Comparison of ENCODE assay signal across 32 mouse cellular contexts in the genomic region with DNA sequence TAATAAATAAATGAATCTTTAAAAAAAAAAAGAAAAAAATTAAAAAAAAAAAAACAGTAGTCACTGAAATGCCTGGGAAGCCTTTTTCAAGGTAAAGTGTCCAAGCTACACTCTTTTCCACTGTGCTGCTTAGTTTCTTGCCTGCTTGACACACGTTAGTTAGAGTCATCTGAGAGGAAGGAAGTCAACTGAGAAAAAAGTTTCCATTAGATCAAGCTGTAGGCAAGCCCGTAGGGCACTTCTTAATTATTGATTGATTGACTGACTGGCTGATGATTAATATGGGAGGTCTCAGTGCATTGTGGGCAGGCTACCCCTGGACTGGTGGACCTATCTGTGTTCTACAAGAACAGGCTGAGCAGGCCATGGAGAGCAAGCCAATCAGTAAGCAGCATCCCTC. TPM values are rescaled to one million over a fixed set of nuclear protein-coding genes. Genes with fewer than 3 reads are reported as not detected.
A peak's percentile ranks its signal among the peaks of the same experiment; 100 is the strongest.
DNase-seq lines count a peak whose midpoint lies in the region; ATAC-seq and TF ChIP-seq lines count a peak whose summit lies in the region.
"Had no signal": no experiment of that assay in that cellular context is flagged by ENCODE, and none has a peak within 500 bp of the region (broad histone marks: within the 10 kb centered on the region; RNA-seq: fewer than 3 reads in every experiment).

No protein-coding gene starts in this region.

- WGBS in heart, embryonic 12.5 days: 66% methylated on average over 2 of the region's 2 CpGs
- WGBS in heart, postnatal 0 days: 75% methylated on average over 2 of the region's 2 CpGs

- peaks cover 70% of the 10 kb centered on the region for H3K4me1 ChIP-seq in heart, embryonic 12.5 days (replicated peaks)
- H3K4me1 ChIP-seq in heart, postnatal 0 days (ENCODE audit: control insufficient read depth, insufficient read depth): peaks cover 35% of the 10 kb centered on the region
- H3K4me1 ChIP-seq: midbrain, embryonic 10.5 days; midbrain, embryonic 15.5 days; neural tube, embryonic 15.5 days had no signal

- H3K4me2 ChIP-seq in heart, embryonic 12.5 days: no peak overlapping the region
- no peak overlapping the region for H3K4me2 ChIP-seq in heart, postnatal 0 days (ENCODE audit: low read depth, low read length)
- H3K4me2 ChIP-seq: embryonic facial prominence, embryonic 12.5 days; limb, embryonic 12.5 days; liver, embryonic 12.5 days; midbrain, embryonic 15.5 days; neural tube, embryonic 15.5 days had no signal

- TF ChIP-seq EP300 in heart, postnatal 0 days (IDR thresholded peaks at IDR 0.05; ENCODE audit: low read depth): no peak

- peak overlapping the region; percentile 82 for H3K27ac ChIP-seq in heart, embryonic 12.5 days (ENCODE audit: poor library complexity, severe bottlenecking)
- peak overlapping the region; percentile 92; the same call in 1 of the 2 replicates for H3K27ac ChIP-seq in heart, postnatal 0 days (ENCODE audit: low read depth)
- H3K27ac ChIP-seq: embryonic facial prominence, embryonic 12.5 days; hindbrain, postnatal 0 days; layer of hippocampus, adult 2 months; left cerebral cortex, adult 2 months; limb, embryonic 12.5 days; liver, embryonic 12.5 days; macrophage; midbrain, embryonic 10.5 days; midbrain, embryonic 15.5 days; neural tube, embryonic 15.5 days had no signal

- H3K9ac ChIP-seq in heart, embryonic 12.5 days: no peak overlapping the region
- no peak overlapping the region for H3K9ac ChIP-seq in heart, postnatal 0 days (replicated peaks; ENCODE audit: low read depth, low read length)
- H3K9ac ChIP-seq: embryonic facial prominence, embryonic 12.5 days; limb, embryonic 12.5 days; liver, embryonic 12.5 days; liver, postnatal 0 days; midbrain, embryonic 15.5 days; neural tube, embryonic 15.5 days had no signal

- H3K9me3 ChIP-seq in heart, embryonic 12.5 days (replicated peaks): no peaks in the 10 kb centered on the region
- no peaks in the 10 kb centered on the region for H3K9me3 ChIP-seq in heart, postnatal 0 days (replicated peaks; ENCODE audit: control insufficient read depth, low read length)
- H3K9me3 ChIP-seq: embryonic facial prominence, embryonic 12.5 days; G1E; limb, embryonic 12.5 days; liver, embryonic 12.5 days; midbrain, embryonic 10.5 days; midbrain, embryonic 15.5 days; neural tube, embryonic 15.5 days had no signal

- TF ChIP-seq CTCF in heart, postnatal 0 days (IDR thresholded peaks at IDR 0.05; ENCODE audit: low read depth): no peak

- intact Hi-C loops in heart, postnatal 10 days (cut with DNase I): no loop called here

- no peaks in the 10 kb centered on the region for H3K27me3 ChIP-seq in heart, embryonic 12.5 days (replicated peaks)
- H3K27me3 ChIP-seq in heart, postnatal 0 days (ENCODE audit: control insufficient read depth, insufficient read depth, low read length): no peaks in the 10 kb centered on the region
- H3K27me3 ChIP-seq: embryonic facial prominence, embryonic 12.5 days; limb, embryonic 12.5 days; liver, embryonic 12.5 days; midbrain, embryonic 15.5 days; neural tube, embryonic 15.5 days had no signal

- no peak for ATAC-seq in heart, embryonic 12.5 days (ENCODE audit: insufficient number of reproducible peaks, low FRiP score)
- no peak for ATAC-seq in heart, postnatal 0 days (ENCODE audit: insufficient read depth, low read depth)
- ATAC-seq: forebrain, embryonic 14.5 days; hindbrain, postnatal 0 days; intestine, postnatal 0 days; liver, embryonic 12.5 days; liver, postnatal 0 days; lung, postnatal 0 days; midbrain, embryonic 15.5 days had no signal

- DNase-seq in heart, adult 9 months (ENCODE audit: low spot score in 2 of 2): no peak
- DNase-seq in heart, postnatal 0 days (ENCODE audit: low spot score): no peak
- DNase-seq in heart, postnatal 10 days: no peak
- peak; percentile 31 for DNase-seq in CD4-positive, CD25-positive, alpha-beta regulatory T cell, adult 2 months (ENCODE audit: low read depth, low spot score)
- DNase-seq in induced T-regulatory cell, adult 2 months (ENCODE audit: low read depth): peak; percentile 4
- DNase-seq in urinary bladder, postnatal 25 days (ENCODE audit: low spot score): no peak
- DNase-seq: adrenal gland, adult 8-10 months; cerebellum, adult 8-10 months; cerebellum, postnatal 36 days; embryo, embryonic 11 days; gastrocnemius, postnatal 14 days; kidney, adult 9 months; kidney, postnatal 25 days; liver, postnatal 0 days; retina, postnatal 1 day; right cerebral cortex, postnatal 14 days; thymus, postnatal 4 days had no signal

- no peak overlapping the region for H3K4me3 ChIP-seq in heart, embryonic 12.5 days
- no peak overlapping the region for H3K4me3 ChIP-seq in heart, postnatal 0 days (ENCODE audit: low read depth, low read length)
- H3K4me3 ChIP-seq: embryonic facial prominence, embryonic 12.5 days; layer of hippocampus, adult 2 months; left cerebral cortex, adult 2 months; limb, embryonic 12.5 days; liver, embryonic 12.5 days; midbrain, embryonic 10.5 days; midbrain, embryonic 15.5 days; neural tube, embryonic 15.5 days had no signal

- peaks cover 7% of the 10 kb centered on the region; the same call in 1 of the 2 replicates for H3K36me3 ChIP-seq in heart, embryonic 12.5 days
- peaks cover 7% of the 10 kb centered on the region; the same call in 1 of the 2 replicates for H3K36me3 ChIP-seq in heart, postnatal 0 days (replicated peaks; ENCODE audit: control insufficient read depth, insufficient read depth, low read length)
- H3K36me3 ChIP-seq: G1E; limb, embryonic 12.5 days; liver, embryonic 12.5 days; midbrain, embryonic 15.5 days; neural tube, embryonic 15.5 days had no signal

RNA-seq across cellular contexts. Expression of a gene that starts 9.9 kb away (rescaled TPM):
- polyA plus RNA-seq in heart, embryonic 12.5 days (2016; fragmentation: Nextera tagmentation; extraction: Ambion mirVana): 51.4 and 56.0 TPM in 2 replicates
- 48.7 and 81.8 TPM in 2 replicates for total RNA-seq in heart, postnatal 0 days (2014; rRNA removed; ENCODE audit: low replicate concordance)
- 29.8 and 36.7 TPM in 2 replicates for polyA plus RNA-seq in heart, postnatal 0 days (2015; fragmentation: Nextera tagmentation; extraction: Ambion mirVana)
- total RNA-seq in heart, postnatal 10 days (2021): 100 to 1,000 TPM in 1 of 2 experiments, 10 to 100 TPM in 1; 98.7 to 101 TPM
- polyA plus RNA-seq: G1E had no signal

Comparison
In these comparisons a context has a peak if more than half of its experiments do, and no peak if none do; other contexts are left out.
1. DNase-seq: peak in CD4-positive, CD25-positive, alpha-beta regulatory T cell, adult 2 months (single experiment) and induced T-regulatory cell, adult 2 months (single experiment); none in heart, adult 9 months (0 of 2), heart, postnatal 0 days (single experiment), heart, postnatal 10 days (0 of 2) and urinary bladder, postnatal 25 days (single experiment).